Mouse (Mus musculus): ENCODE measurements around the gene Fgd2. TPM values are rescaled to one million over a fixed set of nuclear protein-coding genes. Genes with fewer than 3 reads are reported as not detected.
"Not testable (repeated sequence)": the region's sequence is repeated elsewhere in the genome, so short reads cannot be mapped to it uniquely, and the experiment has no call there.

Gene Fgd2
- 1 to 10 TPM in 1 of 2 experiments, under 1 TPM in 1; 0.79 to 1.2 TPM for total RNA-seq (2021)
- long read RNA-seq, experiment 1, result 0 reads
- long read RNA-seq, experiment 2, result 0 reads

GRCm38 (mm10) chr17:29360761-29361221 is at the start of gene Fgd2:
TSS of gene Fgd2 (plus strand) at chr17:29360914.
- intact Hi-C loops (cut with DNase I), result no loop called here
- DNase-seq, result no peak

- DNase-seq, result no peak
These were observed 49.1 kb upstream of the Fgd2 start for GRCm38 (mm10) chr17:29311602-29312001.

GRCm38 (mm10) chr17:29312082-29312481 is 48.6 kb upstream of the Fgd2 start:
- no peak for DNase-seq
- intact Hi-C loops (cut with DNase I), result no loop called here

More at GRCm38 (mm10) chr17:29311602-29312001, 49.1 kb upstream of the Fgd2 start:
- intact Hi-C loops (cut with DNase I), result no loop called here

- intact Hi-C loops (cut with DNase I), result no loop called here
- no peak for DNase-seq
These were observed 47.4 kb upstream of the Fgd2 start for GRCm38 (mm10) chr17:29313300-29313699.

GRCm38 (mm10) chr17:29315672-29316465 is 44.8 kb upstream of the Fgd2 start:
- intact Hi-C loops (cut with DNase I), result no loop called here
- no peak for DNase-seq

- intact Hi-C loops (cut with DNase I), result no loop called here
These were observed 43.8 kb upstream of the Fgd2 start for GRCm38 (mm10) chr17:29316891-29317290.

GRCm38 (mm10) chr17:29317380-29317779 is 43.3 kb upstream of the Fgd2 start, which contains the start of gene Pi16:
TSS of gene Pi16 (plus strand) at chr17:29317680.
- intact Hi-C loops (cut with DNase I); DNase-seq: not testable (repeated sequence)

More at GRCm38 (mm10) chr17:29316891-29317290, 43.8 kb upstream of the Fgd2 start:
- DNase-seq, result peak in 1 of 2 experiments; percentile 15

GRCm38 (mm10) chr17:29318731-29319250 is 41.9 kb upstream of the Fgd2 start:
- peak in 1 of 2 experiments; percentile 23 for DNase-seq
- intact Hi-C loops (cut with DNase I), result no loop called here

GRCm38 (mm10) chr17:29319476-29319875 is 41.2 kb upstream of the Fgd2 start:
- intact Hi-C loops (cut with DNase I), result no loop called here
- peak in 1 of 2 experiments; percentile 14 for DNase-seq

- DNase-seq, result no peak
- intact Hi-C loops (cut with DNase I), result loop anchor here (5.0 kb wide), 1 partner anchor 43 kb away; no protein-coding TSS in a partner anchor
These were observed 40.7 kb upstream of the Fgd2 start for GRCm38 (mm10) chr17:29319881-29320639.

- DNase-seq, result peak; percentile 5 to 11
- intact Hi-C loops (cut with DNase I), result loop anchor here (5.0 kb wide), 1 partner anchor 45 kb away; no protein-coding TSS in a partner anchor
These were observed 38.7 kb upstream of the Fgd2 start for GRCm38 (mm10) chr17:29321765-29322602.

GRCm38 (mm10) chr17:29322603-29322962 is 38.1 kb upstream of the Fgd2 start:
- peak; percentile 3 to 12 for DNase-seq
- intact Hi-C loops (cut with DNase I), result loop anchor here (5.0 kb wide), 1 partner anchor 45 kb away; no protein-coding TSS in a partner anchor

GRCm38 (mm10) chr17:29323625-29324024 is 37.1 kb upstream of the Fgd2 start:
- no peak for DNase-seq
- intact Hi-C loops (cut with DNase I), result loop anchor here (5.0 kb wide), 1 partner anchor 46 kb away; no protein-coding TSS in a partner anchor

- intact Hi-C loops (cut with DNase I), result loop anchor here (5.0 kb wide), 1 partner anchor 59 kb away; the partner anchor contains the start of gene BC004004
- DNase-seq, result peak in 1 of 2 experiments; percentile 10
These were observed 34.9 kb upstream of the Fgd2 start for GRCm38 (mm10) chr17:29325831-29326230.

- intact Hi-C loops (cut with DNase I), result loop anchor here (5.0 kb wide), 1 partner anchor 60 kb away; the partner anchor contains the start of gene BC004004
- DNase-seq, result peak in 1 of 2 experiments; percentile 26
These were observed 33.9 kb upstream of the Fgd2 start for GRCm38 (mm10) chr17:29326531-29327529.

- intact Hi-C loops (cut with DNase I), result loop anchor here (5.0 kb wide), 1 partner anchor 60 kb away; the partner anchor contains the start of gene BC004004
- peak in 1 of 2 experiments; percentile 13 for DNase-seq
These were observed 33.0 kb upstream of the Fgd2 start for GRCm38 (mm10) chr17:29327691-29328090.

GRCm38 (mm10) chr17:29330221-29330620 is 30.5 kb upstream of the Fgd2 start:
- DNase-seq, result peak in 1 of 2 experiments; percentile 14
- intact Hi-C loops (cut with DNase I), result no loop called here

Measured in gastrocnemius, postnatal 36 days (tissue).